Mouse (Mus musculus): ENCODE measurements around the gene Pax1.

Gene Pax1

GRCm38 (mm10) chr2:147361581-147361980 lies at the start of gene Pax1:
Gene Pax1 (plus strand): TSS chr2:147361925.
- no peak for DNase-seq (ENCODE audit: low spot score)

DNA sequence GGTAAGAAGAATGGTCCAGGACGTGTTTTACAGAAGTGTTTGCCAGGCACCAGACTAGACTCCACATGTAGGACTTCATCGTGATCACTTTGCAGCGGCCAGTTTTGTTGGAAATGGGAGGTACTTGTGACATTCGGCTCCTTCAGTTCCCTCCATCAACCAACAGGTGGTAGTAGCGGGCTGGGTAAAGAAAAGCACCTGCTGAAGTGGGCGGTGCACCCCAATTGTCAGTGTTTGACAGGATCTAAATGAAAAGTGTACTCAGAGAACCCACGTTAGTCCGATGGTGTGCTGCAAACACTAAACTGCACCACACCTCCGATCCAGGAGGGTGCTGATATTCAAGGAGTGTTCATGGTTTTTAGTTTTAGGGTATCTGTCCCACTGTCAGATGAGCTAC lies 40.7 kb upstream of the Pax1 start:
- no peak for DNase-seq (ENCODE audit: low spot score)

- no peak for DNase-seq (ENCODE audit: low spot score)
Observed at GRCm38 (mm10) chr2:147325178-147325577, 36.5 kb upstream of the Pax1 start.

GRCm38 (mm10) chr2:147332731-147333130 lies 29.0 kb upstream of the Pax1 start:
- no peak for DNase-seq (ENCODE audit: low spot score)

DNA sequence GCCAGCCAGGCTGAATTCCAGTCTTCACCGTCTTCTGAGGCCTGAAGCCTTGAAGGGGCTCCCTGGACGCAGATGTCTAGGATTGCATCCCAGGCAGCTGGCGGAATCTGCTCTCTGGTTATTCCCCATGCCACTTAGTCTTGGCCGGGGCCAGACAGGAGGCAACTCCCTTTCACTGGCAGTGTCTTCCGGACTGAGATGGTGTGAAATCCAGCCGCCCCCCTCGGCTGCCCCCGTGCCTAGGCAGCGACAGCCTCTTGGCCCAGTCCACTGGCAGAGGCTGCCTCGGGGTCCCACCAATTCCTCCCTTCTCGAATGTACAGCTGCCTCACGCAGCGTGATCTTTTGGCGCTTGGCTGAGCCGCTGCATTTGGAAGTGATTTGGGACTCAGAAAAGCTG lies 23.0 kb upstream of the Pax1 start:
- DNase-seq (ENCODE audit: low spot score): no peak

DNA sequence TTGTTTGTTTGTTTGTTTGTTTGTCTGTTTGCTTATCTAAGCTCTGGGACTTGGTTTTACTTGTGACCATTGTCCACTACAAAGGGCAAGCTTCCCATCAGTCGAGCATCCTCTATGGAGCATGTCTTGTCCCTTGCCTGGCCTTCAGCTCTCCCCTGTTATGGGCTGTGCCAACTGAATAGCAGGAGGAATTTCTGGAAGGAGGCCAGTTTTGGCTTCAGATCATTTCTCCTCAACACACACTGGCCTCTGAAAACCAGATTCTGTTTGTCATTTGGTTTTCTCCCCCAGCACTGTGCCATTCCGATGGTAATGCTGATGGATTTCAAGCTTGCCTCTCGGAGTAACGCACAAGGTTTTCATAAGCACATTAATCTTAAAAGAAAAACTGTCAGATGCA lies 21.9 kb upstream of the Pax1 start:
- no peak for DNase-seq (ENCODE audit: low spot score)

- DNase-seq (ENCODE audit: low spot score): no peak
Observed at GRCm38 (mm10) chr2:147342198-147342597, 19.5 kb upstream of the Pax1 start.

- DNase-seq (ENCODE audit: low spot score): no peak
Observed at GRCm38 (mm10) chr2:147359716-147360115, 2.0 kb upstream of the Pax1 start.

GRCm38 (mm10) chr2:147360401-147360800 lies 1.3 kb upstream of the Pax1 start:
- DNase-seq (ENCODE audit: low spot score): no peak

DNA sequence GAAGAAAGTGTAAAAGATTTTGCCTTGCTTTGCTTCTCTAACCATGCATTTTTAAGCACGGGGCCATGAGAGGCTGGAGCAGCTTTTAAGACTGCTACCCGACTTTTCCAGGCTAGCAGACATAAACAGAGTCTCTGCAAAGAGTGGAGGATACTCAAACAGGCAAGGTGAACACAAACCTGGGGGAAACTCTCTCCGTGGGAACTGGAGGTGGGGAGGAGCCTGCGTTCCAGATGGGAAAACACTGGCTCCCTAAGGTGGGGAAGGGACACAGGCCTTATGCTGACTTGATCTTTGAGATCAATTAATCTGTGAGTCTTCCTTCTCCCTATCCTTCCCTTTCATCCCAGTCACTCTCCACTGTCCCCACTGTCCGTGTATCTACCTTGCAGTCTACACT lies 869 bp upstream of the Pax1 start:
- no peak for DNase-seq (ENCODE audit: low spot score)

- no peak for DNase-seq (ENCODE audit: low spot score)
Observed at GRCm38 (mm10) chr2:147362316-147362715, 591 bp downstream of the Pax1 start.

GRCm38 (mm10) chr2:147363401-147364130 lies 1.8 kb downstream of the Pax1 start:
- DNase-seq (ENCODE audit: low spot score): no peak

- DNase-seq (ENCODE audit: low spot score): no peak
Observed at GRCm38 (mm10) chr2:147364198-147364597, 2.5 kb downstream of the Pax1 start.

DNA sequence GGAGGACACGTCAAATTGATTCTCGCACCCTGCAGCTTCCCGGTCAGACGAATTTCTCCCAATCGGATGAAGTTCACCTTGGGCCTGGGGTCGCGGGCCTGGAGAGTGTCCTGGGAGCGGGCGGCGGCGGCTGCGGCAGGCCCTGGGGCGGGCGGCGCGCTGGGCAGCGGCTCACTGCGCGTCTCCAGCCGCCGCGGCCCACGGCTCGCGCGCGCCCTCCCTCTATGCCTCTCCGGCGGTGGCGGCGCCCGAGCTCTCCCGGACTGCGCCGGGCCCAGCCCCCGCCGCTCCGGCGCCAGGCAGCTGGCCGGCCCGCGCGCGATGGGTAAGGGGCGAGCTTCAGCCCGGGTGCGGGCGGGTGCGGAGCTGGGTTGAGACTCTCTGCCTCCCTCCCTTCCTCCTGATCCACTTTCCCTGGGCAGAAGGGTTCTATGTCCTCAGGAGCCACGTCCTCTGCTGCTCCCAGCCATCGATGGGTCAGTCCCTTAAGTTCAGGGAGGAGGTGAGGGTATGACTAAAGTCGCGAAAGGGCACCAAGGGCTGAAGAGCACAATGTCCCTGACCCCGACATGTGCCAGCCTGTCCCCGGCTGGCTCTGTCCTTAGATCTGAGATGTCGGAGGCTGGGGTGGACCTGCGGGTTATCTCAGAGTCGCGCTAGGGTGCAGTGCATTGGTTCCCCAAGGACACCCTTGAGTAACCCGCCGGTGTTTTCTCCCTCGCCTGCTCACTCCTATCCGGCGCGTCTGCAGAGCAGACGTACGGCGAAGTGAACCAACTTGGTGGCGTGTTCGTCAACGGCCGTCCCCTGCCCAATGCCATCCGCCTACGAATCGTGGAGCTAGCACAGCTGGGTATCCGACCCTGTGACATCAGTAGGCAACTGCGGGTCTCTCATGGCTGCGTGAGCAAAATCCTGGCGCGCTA lies 3.5 kb downstream of the Pax1 start:
- DNase-seq (ENCODE audit: low spot score): no peak

GRCm38 (mm10) chr2:147365908-147366630 lies 4.3 kb downstream of the Pax1 start:
- DNase-seq (ENCODE audit: low spot score): no peak

- DNase-seq (ENCODE audit: low spot score): no peak
Observed at GRCm38 (mm10) chr2:147367246-147367820, 5.6 kb downstream of the Pax1 start.

DNA sequence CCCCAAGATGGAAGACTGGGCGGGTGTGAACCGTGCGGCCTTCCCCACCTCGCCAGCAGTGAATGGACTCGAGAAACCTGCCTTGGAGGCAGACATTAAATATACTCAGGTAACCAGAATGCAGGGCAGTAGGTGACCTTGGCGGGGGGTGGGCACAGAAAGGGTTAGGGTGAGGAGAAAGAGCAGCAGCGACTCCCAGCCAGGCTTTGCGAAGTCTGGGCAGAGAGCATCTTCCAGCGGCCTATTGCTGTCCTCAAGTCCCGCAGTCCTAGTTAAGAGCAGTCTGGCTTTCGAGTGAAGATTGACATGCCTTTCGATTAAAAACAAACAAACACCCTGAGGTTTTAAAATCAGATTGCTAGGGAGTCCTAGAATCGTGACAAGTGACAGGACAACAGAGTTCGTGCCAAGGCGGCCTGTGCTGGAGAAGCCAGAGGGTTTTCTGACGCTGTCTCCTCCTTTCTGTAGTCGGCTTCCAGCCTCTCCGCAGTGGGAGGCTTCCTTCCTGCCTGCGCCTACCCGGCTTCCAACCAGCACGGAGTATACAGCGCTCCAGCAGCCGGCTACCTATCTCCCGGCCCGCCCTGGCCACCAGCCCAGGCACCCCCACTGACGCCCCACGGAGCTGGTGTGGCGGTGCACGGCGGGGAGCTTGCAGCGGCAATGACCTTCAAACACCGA lies 6.3 kb downstream of the Pax1 start:
- DNase-seq (ENCODE audit: low spot score): no peak

DNA sequence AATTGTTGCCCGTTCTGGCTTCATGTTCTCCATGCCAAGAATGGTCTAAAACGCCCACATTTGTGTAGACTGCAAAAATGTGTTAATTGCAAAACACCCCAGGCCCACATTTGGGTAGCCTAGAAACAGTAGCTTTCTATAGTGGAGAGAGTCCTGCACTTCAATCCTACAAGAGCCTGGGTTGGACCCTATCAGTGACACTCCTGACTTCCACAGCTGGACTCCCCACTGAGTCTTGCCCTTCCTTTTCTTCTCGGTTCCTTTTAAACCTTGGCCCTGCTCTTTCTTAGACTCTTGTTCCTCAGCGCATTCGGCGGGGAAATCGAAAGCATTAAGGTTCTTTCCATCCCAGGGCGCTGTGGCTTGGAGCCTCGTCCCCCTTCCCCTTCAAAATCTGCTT lies 7.8 kb downstream of the Pax1 start:
- DNase-seq (ENCODE audit: low spot score): no peak

- no peak for DNase-seq (ENCODE audit: low spot score)
Observed at GRCm38 (mm10) chr2:147370091-147370490, 8.4 kb downstream of the Pax1 start.

GRCm38 (mm10) chr2:147371289-147371688 lies 9.6 kb downstream of the Pax1 start:
- DNase-seq (ENCODE audit: low spot score): no peak

DNA sequence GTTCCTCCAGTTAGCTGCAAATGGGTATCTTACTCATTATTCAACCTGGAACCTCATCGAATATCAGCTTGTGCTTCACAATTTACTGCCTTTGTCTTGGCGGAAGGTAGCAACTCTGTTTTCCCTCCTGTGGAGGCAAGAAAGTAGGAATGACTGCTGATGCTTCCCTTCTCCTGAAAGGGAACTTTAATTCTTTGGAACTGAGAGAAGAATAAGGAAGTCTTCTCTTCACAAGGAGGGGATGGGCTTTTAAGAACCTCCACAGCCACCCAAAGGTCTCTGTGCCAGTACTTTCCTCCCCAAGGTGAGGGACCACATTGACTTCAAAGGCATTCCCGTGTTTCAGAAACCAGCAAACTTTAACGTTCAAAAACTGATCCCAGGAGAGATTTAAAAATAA lies 10.1 kb downstream of the Pax1 start:
- DNase-seq (ENCODE audit: low spot score): no peak

Measured in spleen, adult 12 weeks (tissue).